Mouse (Mus musculus) myocyte (in vitro differentiated cells): Measurements from ENCODE around the gene Pard3b.

Experiments used
- CEBPB ChIP-seq: IDR thresholded peaks from 2 replicates; pipeline ENCODE4 v1.6.1; 2011; ENCODE audit warnings: mild to moderate bottlenecking, moderate library complexity; ENCODE audit not compliant: poor library complexity, insufficient read depth, severe bottlenecking
- E2F4 ChIP-seq: IDR thresholded peaks from one replicate; pipeline ENCODE4 v1.6.1; 2011; ENCODE audit warnings: mild to moderate bottlenecking, control low read depth, moderate library complexity; ENCODE audit not compliant: insufficient read depth
- MAX ChIP-seq: IDR thresholded peaks from one replicate; pipeline ENCODE4 v1.6.1; 2011; ENCODE audit warnings: low read depth, mild to moderate bottlenecking, control low read depth
- MYOD1 ChIP-seq, 3 experiments: IDR thresholded peaks; one replicate each; pipeline ENCODE4 v1.6.1; 2011; ENCODE audit warnings: control low read depth in 2 of 3, low read depth in 2 of 3, mild to moderate bottlenecking in 2 of 3, moderate library complexity in 1 of 3; ENCODE audit not compliant: insufficient read length in 2 of 3, control insufficient read depth in 1 of 3
- MYOG ChIP-seq, 3 experiments: IDR thresholded peaks; one replicate each; pipeline ENCODE4 v1.6.1; 2011; ENCODE audit warnings: control low read depth in 2 of 3, low read depth in 2 of 3, mild to moderate bottlenecking in 2 of 3; ENCODE audit not compliant: insufficient read length in 2 of 3, control insufficient read depth in 1 of 3, insufficient read depth in 1 of 3
- POLR2A ChIP-seq: IDR thresholded peaks from one replicate; pipeline ENCODE4 v1.6.1; 2011; ENCODE audit warnings: low read depth, mild to moderate bottlenecking, control low read depth, moderate library complexity; ENCODE audit not compliant: insufficient read length
- POLR2AphosphoS2 ChIP-seq: IDR thresholded peaks from one replicate; pipeline ENCODE4 v1.6.1; 2011; ENCODE audit warnings: low read depth, control low read depth; ENCODE audit not compliant: insufficient read length
- REST ChIP-seq: IDR thresholded peaks from one replicate; pipeline ENCODE4 v1.6.1; 2011; ENCODE audit warnings: mild to moderate bottlenecking, control low read depth, moderate library complexity; ENCODE audit not compliant: insufficient read depth, insufficient read length
- SRF ChIP-seq: IDR thresholded peaks from one replicate; pipeline ENCODE4 v1.6.1; 2011; ENCODE audit warnings: low read depth; ENCODE audit not compliant: control insufficient read depth, insufficient read length
- TCF12 ChIP-seq: IDR thresholded peaks from one replicate; pipeline ENCODE4 v1.6.1; 2011; ENCODE audit warnings: mild to moderate bottlenecking, control low read depth; ENCODE audit not compliant: poor library complexity, insufficient read depth, severe bottlenecking
- TCF3 ChIP-seq: IDR thresholded peaks from one replicate; pipeline ENCODE4 v1.6.1; 2011; ENCODE audit warnings: low read depth, control low read depth; ENCODE audit not compliant: insufficient read length
- USF1 ChIP-seq: IDR thresholded peaks from one replicate; pipeline ENCODE4 v1.6.1; 2011; ENCODE audit warnings: low read depth, mild to moderate bottlenecking, control low read depth, moderate library complexity

GRCm38 (mm10) chr1:62650491-62650890, 1011.9 kb downstream of the Pard3b start:
- TF ChIP-seq POLR2A (no peak), E2F4 (no peak), CEBPB (no peak), TCF12 (no peak), MAX (no peak), USF1 (no peak), MYOG (IDR thresholded peaks at IDR 0.05; ENCODE audit: control insufficient read depth in 1 of 3, insufficient read depth in 1 of 3, insufficient read length in 2 of 3, low read depth in 2 of 3) (no peak), SRF (no peak), POLR2AphosphoS2 (no peak), REST (no peak), MYOD1 (IDR thresholded peaks at IDR 0.05; ENCODE audit: control insufficient read depth in 1 of 3, insufficient read length in 2 of 3, low read depth in 2 of 3) (no peak), TCF3 (no peak)
